9 mouse cellular contexts compared by ENCODE assay signal in the genomic region with DNA sequence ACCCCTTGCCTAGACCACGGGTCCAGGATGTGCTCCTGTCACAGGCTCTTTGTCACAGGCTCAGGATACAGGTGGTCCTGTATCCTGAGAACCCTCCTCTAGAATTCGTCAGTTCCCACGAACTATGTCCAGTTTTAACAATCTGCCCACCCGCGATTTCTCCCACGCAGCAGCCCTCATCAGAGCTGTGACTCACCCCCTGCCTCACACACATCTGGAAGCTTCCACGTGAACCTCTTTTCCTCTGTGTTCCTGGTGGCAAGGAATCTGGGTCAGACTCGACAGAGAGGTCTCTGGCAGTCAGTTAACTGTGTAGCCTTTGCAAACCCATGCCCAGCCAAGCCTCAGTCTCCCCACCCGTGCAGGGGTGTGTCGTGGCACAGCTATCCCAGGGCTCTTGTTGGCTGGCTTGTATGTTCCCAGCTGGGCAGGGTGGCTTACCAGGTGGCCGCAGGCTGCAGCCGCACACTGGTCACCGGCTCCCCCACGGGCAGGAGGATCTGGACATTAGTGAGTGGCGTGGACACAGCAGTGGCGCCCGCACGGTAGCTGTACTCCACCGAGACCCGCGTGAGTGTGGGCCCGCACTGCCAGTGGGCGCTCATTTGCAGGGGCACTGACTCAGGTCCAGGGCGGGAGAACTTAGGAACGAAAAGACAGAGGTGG. TPM values are rescaled to one million over a fixed set of nuclear protein-coding genes. Genes with fewer than 3 reads are reported as not detected.
DNase-seq lines count a peak whose midpoint lies in the region; ATAC-seq and TF ChIP-seq lines count a peak whose summit lies in the region.
"Had no signal": no experiment of that assay in that cellular context is flagged by ENCODE, and none has a peak within 500 bp of the region (broad histone marks: within the 10 kb centered on the region; RNA-seq: fewer than 3 reads in every experiment).

No protein-coding gene starts in this region.

- H3K4me1 ChIP-seq in intestine, postnatal 0 days (replicated peaks; ENCODE audit: control insufficient read depth, insufficient read depth, low read length) = no peaks in the 10 kb centered on the region
- 0 out of 2 replicates have a peak, but pooled peaks cover 5% of the 10 kb centered on the region for H3K4me1 ChIP-seq in midbrain, postnatal 0 days (ENCODE audit: insufficient read depth, low read length)

- peak overlapping the region; percentile 61 for H3K4me2 ChIP-seq in intestine, postnatal 0 days (replicated peaks; ENCODE audit: low read depth)
- peak overlapping the region; percentile 36; the same call in 1 of the 2 replicates for H3K4me2 ChIP-seq in midbrain, postnatal 0 days (ENCODE audit: low read depth, low read length, poor library complexity, severe bottlenecking)

- no peak overlapping the region for H3K9ac ChIP-seq in intestine, postnatal 0 days (ENCODE audit: low read depth, low read length)
- H3K9ac ChIP-seq in midbrain, postnatal 0 days (replicated peaks; ENCODE audit: low read length, poor library complexity, severe bottlenecking) = no peak overlapping the region

- TF ChIP-seq CTCF in layer of hippocampus, adult 2 months (conservative IDR thresholded peaks at IDR 0.05) = no peak
- no peak for TF ChIP-seq CTCF in intestine, postnatal 0 days (IDR thresholded peaks at IDR 0.05; ENCODE audit: low read depth)
- TF ChIP-seq CTCF in midbrain, postnatal 0 days (IDR thresholded peaks at IDR 0.05) = no peak

- peak overlapping the region; percentile 60; the same call in 1 of the 2 replicates for H3K27ac ChIP-seq in layer of hippocampus, adult 2 months
- H3K27ac ChIP-seq in intestine, postnatal 0 days (ENCODE audit: low read depth, low read length) = no peak overlapping the region
- no peak overlapping the region for H3K27ac ChIP-seq in midbrain, postnatal 0 days (ENCODE audit: low read depth, low read length)

- no peaks in the 10 kb centered on the region for H3K27me3 ChIP-seq in intestine, postnatal 0 days (replicated peaks; ENCODE audit: control insufficient read depth, insufficient read depth, low read length)
- H3K27me3 ChIP-seq in midbrain, postnatal 0 days (ENCODE audit: insufficient read depth, low read length) = no peaks in the 10 kb centered on the region
- H3K27me3 ChIP-seq: Patski had no signal

- no peak for DNase-seq in layer of hippocampus, adult 2 months (ENCODE audit: low spot score in 2 of 2)
- DNase-seq in layer of hippocampus, adult 18-20 months (ENCODE audit: low spot score in 2 of 2) = no peak
- peak; percentile 33 for DNase-seq in fibroblast of lung, adult 2 months (ENCODE audit: low read depth)
- DNase-seq in midbrain, postnatal 0 days (ENCODE audit: low spot score) = no peak
- DNase-seq in layer of hippocampus, adult 11-12 months (ENCODE audit: low spot score) = no peak
- no peak for DNase-seq in adrenal gland, adult 2 months
- DNase-seq in adipocyte (ENCODE audit: low spot score) = no peak

- no peak overlapping the region for H3K4me3 ChIP-seq in layer of hippocampus, adult 2 months
- no peak overlapping the region for H3K4me3 ChIP-seq in intestine, postnatal 0 days (ENCODE audit: low read depth, low read length)
- no peak overlapping the region for H3K4me3 ChIP-seq in midbrain, postnatal 0 days (ENCODE audit: low read depth, low read length)

- ATAC-seq in intestine, postnatal 0 days = 0 out of 2 replicates have a peak, but pooled peaks have one; percentile 37
- ATAC-seq in midbrain, postnatal 0 days (ENCODE audit: low FRiP score) = peak; percentile 42; the same call in 1 of the 2 replicates

- H3K36me3 ChIP-seq in intestine, postnatal 0 days (ENCODE audit: control insufficient read depth, insufficient read depth) = no peaks in the 10 kb centered on the region
- H3K36me3 ChIP-seq in midbrain, postnatal 0 days (ENCODE audit: insufficient read depth, low read length) = peaks cover 24% of the 10 kb centered on the region

- no peaks in the 10 kb centered on the region for H3K9me3 ChIP-seq in intestine, postnatal 0 days (ENCODE audit: control insufficient read depth)
- H3K9me3 ChIP-seq in midbrain, postnatal 0 days (ENCODE audit: low read length) = no peaks in the 10 kb centered on the region

- WGBS in intestine, postnatal 0 days = 45% methylated on average over 25 of the region's 25 CpGs
- WGBS in midbrain, postnatal 0 days = 43% methylated on average over 25 of the region's 25 CpGs

RNA-seq across cellular contexts. Expression of a gene that starts 7.7 kb away (rescaled TPM):
- total RNA-seq in layer of hippocampus, adult 2 months (2021) = under 1 TPM; 0.72 to 0.81 TPM
- under 1 TPM; 0.33 to 0.59 TPM for total RNA-seq in layer of hippocampus, adult 18-20 months (2021)
- polyA plus RNA-seq in intestine, postnatal 0 days (2015; fragmentation: Nextera tagmentation; extraction: Ambion mirVana) = 30.5 and 33.5 TPM in 2 replicates
- 0.24 and 1.6 TPM in 2 replicates for total RNA-seq in midbrain, postnatal 0 days (2014; rRNA removed)
- 0.31 and 0.50 TPM in 2 replicates for polyA plus RNA-seq in midbrain, postnatal 0 days (2015; fragmentation: Nextera tagmentation; extraction: Ambion mirVana)
- 1 to 10 TPM; 4.4 to 5.7 TPM for total RNA-seq in adrenal gland, adult 2 months (2021)
- 14.4 and 17.5 TPM in 2 replicates for polyA plus RNA-seq in adrenal gland, adult 2 months (2012; rRNA removed)

RNA-seq across cellular contexts. Expression of a gene that starts 16.2 kb away (rescaled TPM):
- total RNA-seq in layer of hippocampus, adult 2 months (2021) = 100 to 1,000 TPM; 101 to 112 TPM
- total RNA-seq in layer of hippocampus, adult 18-20 months (2021) = 10 to 100 TPM; 94.9 to 99.9 TPM
- polyA plus RNA-seq in intestine, postnatal 0 days (2015; fragmentation: Nextera tagmentation; extraction: Ambion mirVana) = 2.2 and 2.5 TPM in 2 replicates
- total RNA-seq in midbrain, postnatal 0 days (2014; rRNA removed) = 109 and 114 TPM in 2 replicates
- 88.4 and 89.5 TPM in 2 replicates for polyA plus RNA-seq in midbrain, postnatal 0 days (2015; fragmentation: Nextera tagmentation; extraction: Ambion mirVana)
- total RNA-seq in adrenal gland, adult 2 months (2021) = 1 to 10 TPM; 1.8 to 2.7 TPM
- 8.2 and 10.6 TPM in 2 replicates for polyA plus RNA-seq in adrenal gland, adult 2 months (2012; rRNA removed)

RNA-seq across cellular contexts. Expression of a gene that starts 20.3 kb away (rescaled TPM):
- total RNA-seq in layer of hippocampus, adult 2 months (2021) = 1 to 10 TPM in 1 of 2 experiments, not detected in 1; 2.1 TPM
- 1 to 10 TPM; 1.7 to 1.8 TPM for total RNA-seq in layer of hippocampus, adult 18-20 months (2021)
- polyA plus RNA-seq in intestine, postnatal 0 days (2015; fragmentation: Nextera tagmentation; extraction: Ambion mirVana) = 2.5 and 3.0 TPM in 2 replicates
- total RNA-seq in midbrain, postnatal 0 days (2014; rRNA removed) = not detected in 2 replicates
- polyA plus RNA-seq in midbrain, postnatal 0 days (2015; fragmentation: Nextera tagmentation; extraction: Ambion mirVana) = 1.2 and 2.1 TPM in 2 replicates
- total RNA-seq in adrenal gland, adult 2 months (2021) = 1 to 10 TPM; 7.1 to 7.5 TPM
- 39.2 and 39.3 TPM in 2 replicates for polyA plus RNA-seq in adrenal gland, adult 2 months (2012; rRNA removed)

RNA-seq across cellular contexts. Expression of a gene that starts 33.2 kb away (rescaled TPM):
- 1 to 10 TPM; 5.3 TPM for total RNA-seq in layer of hippocampus, adult 2 months (2021)
- total RNA-seq in layer of hippocampus, adult 18-20 months (2021) = 1 to 10 TPM; 3.7 to 4.4 TPM
- polyA plus RNA-seq in intestine, postnatal 0 days (2015; fragmentation: Nextera tagmentation; extraction: Ambion mirVana) = 5.7 and 6.8 TPM in 2 replicates
- 9.0 and 12.3 TPM in 2 replicates for total RNA-seq in midbrain, postnatal 0 days (2014; rRNA removed)
- 6.4 and 7.1 TPM in 2 replicates for polyA plus RNA-seq in midbrain, postnatal 0 days (2015; fragmentation: Nextera tagmentation; extraction: Ambion mirVana)
- total RNA-seq in adrenal gland, adult 2 months (2021) = 10 to 100 TPM in 1 of 2 experiments, 1 to 10 TPM in 1; 9.4 to 19.0 TPM
- polyA plus RNA-seq in adrenal gland, adult 2 months (2012; rRNA removed) = 32.3 and 44.2 TPM in 2 replicates

RNA-seq across cellular contexts. Expression of a gene that starts 37.7 kb away (rescaled TPM):
- 100 to 1,000 TPM; 263 to 264 TPM for total RNA-seq in layer of hippocampus, adult 2 months (2021)
- 100 to 1,000 TPM; 226 to 246 TPM for total RNA-seq in layer of hippocampus, adult 18-20 months (2021)
- polyA plus RNA-seq in intestine, postnatal 0 days (2015; fragmentation: Nextera tagmentation; extraction: Ambion mirVana) = 0.60 and 0.72 TPM in 2 replicates
- total RNA-seq in midbrain, postnatal 0 days (2014; rRNA removed) = 69.0 and 70.8 TPM in 2 replicates
- polyA plus RNA-seq in midbrain, postnatal 0 days (2015; fragmentation: Nextera tagmentation; extraction: Ambion mirVana) = 14.5 and 16.2 TPM in 2 replicates
- 10 to 100 TPM in 1 of 2 experiments, 1 to 10 TPM in 1; 6.0 to 10.5 TPM for total RNA-seq in adrenal gland, adult 2 months (2021)
- polyA plus RNA-seq in adrenal gland, adult 2 months (2012; rRNA removed) = 4.4 and 6.3 TPM in 2 replicates

Comparison
In these comparisons a context has a peak if more than half of its experiments do, and no peak if none do; other contexts are left out.
1. RNA of a gene that starts 16.2 kb away (total RNA-seq): 109 to 114 TPM in midbrain, postnatal 0 days, 101 to 112 TPM in layer of hippocampus, adult 2 months and 94.9 to 99.9 TPM in layer of hippocampus, adult 18-20 months; 1.8 to 2.7 TPM in adrenal gland, adult 2 months; every median in the first group is over 10 times any median in the second.